Mouse (Mus musculus) thymus, adult 2 months (tissue): Measurements from ENCODE around the gene Opa3. TPM values are rescaled to one million over a fixed set of nuclear protein-coding genes. Genes with fewer than 3 reads are reported as not detected.

Experiments
- DNase-seq: peaks from one replicate; pipeline ENCODE4 v3.0.0; 2021
- H3K27ac ChIP-seq: fragments of 200-500 bp; 2 replicates; pipeline ENCODE4 v1.5.1; 2012; ENCODE audit warnings: low read length, control low read depth; ENCODE audit not compliant: control insufficient read depth, insufficient read depth
- H3K27me3 ChIP-seq: fragments of 200-500 bp; 2 replicates; pipeline ENCODE4 v1.6.1; 2012; ENCODE audit warnings: mild to moderate bottlenecking, low read length, moderate library complexity, mixed read lengths; ENCODE audit not compliant: control insufficient read depth, insufficient read depth
- H3K36me3 ChIP-seq: fragments of 200-500 bp; 2 replicates; pipeline ENCODE4 v1.6.1; 2012; ENCODE audit warnings: mild to moderate bottlenecking, low read length, moderate library complexity; ENCODE audit not compliant: control insufficient read depth, insufficient read depth
- H3K4me1 ChIP-seq: fragments of 200-500 bp; replicated peaks from 2 replicates; pipeline ENCODE4 v1.6.1; 2012; ENCODE audit warnings: low read length; ENCODE audit not compliant: control insufficient read depth, insufficient read depth
- H3K4me3 ChIP-seq: fragments of 200-500 bp; 2 replicates; pipeline ENCODE4 v1.5.1; 2012; ENCODE audit warnings: mild to moderate bottlenecking, low read length, control low read depth, moderate library complexity; ENCODE audit not compliant: control insufficient read depth, insufficient read depth
- CTCF ChIP-seq: fragments of 200-500 bp; IDR thresholded peaks from 2 replicates; pipeline ENCODE4 v1.5.1; 2012; ENCODE audit warnings: mild to moderate bottlenecking, control low read depth, low read length, moderate library complexity, borderline replicate concordance; ENCODE audit not compliant: control insufficient read depth, poor library complexity, insufficient read depth; ENCODE audit errors: extremely low read depth
- POLR2A ChIP-seq: fragments of 200-500 bp; IDR thresholded peaks from 2 replicates; pipeline ENCODE4 v1.6.1; 2012; ENCODE audit warnings: mild to moderate bottlenecking, low read length, control low read depth, moderate library complexity; ENCODE audit not compliant: control insufficient read depth, poor library complexity, insufficient read depth; ENCODE audit errors: extremely low read depth
- WGBS: fragments of 180-500 bp; shearing (Covaris S2); methylation state at CpG from one replicate; pipeline ENCODE4 v1.1.7; 2018; 5-methylcytosine and 5-hydroxymethylcytosine counted together
- polyA plus RNA-seq: library from polyadenylated mRNA; depleted of rRNA; stranded (reverse); fragments of >200 nt; gene quantifications from 2 replicates; pipeline ENCODE4 v1.2.3, GENCODE M21; 2012

Gene Opa3
- polyA plus RNA-seq, 1 experiment = 46.5 TPM

GRCm38 (mm10) chr7:19214940-19215339, 13.2 kb upstream of the Opa3 start:
- Histone ChIP-seq H3K4me3 (no peak overlapping the region), H3K27ac (no peak overlapping the region)
- TF ChIP-seq POLR2A (no peak), CTCF (no peak)

GRCm38 (mm10) chr7:19217492-19217891, 10.6 kb upstream of the Opa3 start:
- Histone ChIP-seq H3K36me3 (no peaks in the 10 kb centered on the region), H3K27ac (no peak overlapping the region)
- WGBS = 14% methylated on average over 5 of the region's 5 CpGs

More at GRCm38 (mm10) chr7:19214940-19215339, 13.2 kb upstream of the Opa3 start:
- peaks cover 11% of the 10 kb centered on the region; the same call in 1 of the 2 replicates for H3K4me1 ChIP-seq
- H3K27me3 ChIP-seq = peaks cover 2% of the 10 kb centered on the region; the same call in 1 of the 2 replicates
- DNase-seq = no peak
- no peaks in the 10 kb centered on the region for H3K36me3 ChIP-seq
- 9% methylated on average over 9 of the region's 9 CpGs for WGBS

GRCm38 (mm10) chr7:19217944-19218343, 10.2 kb upstream of the Opa3 start:
- H3K27me3 ChIP-seq = no peaks in the 10 kb centered on the region; the same call in 1 of the 2 replicates
- H3K4me3 ChIP-seq = no peak overlapping the region
- H3K36me3 ChIP-seq = no peaks in the 10 kb centered on the region
- 8% methylated on average over 2 of the region's 3 CpGs for WGBS
- no peak for TF ChIP-seq CTCF
- TF ChIP-seq POLR2A = no peak
- no peak overlapping the region for H3K27ac ChIP-seq
- DNase-seq = no peak
- peaks cover 7% of the 10 kb centered on the region; the same call in 1 of the 2 replicates for H3K4me1 ChIP-seq

More at GRCm38 (mm10) chr7:19217492-19217891, 10.6 kb upstream of the Opa3 start:
- Histone ChIP-seq H3K27me3 (peaks cover under 1% of the 10 kb centered on the region; the same call in 1 of the 2 replicates), H3K4me3 (no peak overlapping the region), H3K4me1 (peaks cover 9% of the 10 kb centered on the region; the same call in 1 of the 2 replicates)
- no peak for DNase-seq
- TF ChIP-seq CTCF (no peak), POLR2A (no peak)

- 90% methylated on average over 3 of the region's 3 CpGs for WGBS
- H3K27ac ChIP-seq = no peak overlapping the region
- DNase-seq = no peak
- no peak for TF ChIP-seq POLR2A
- TF ChIP-seq CTCF = no peak
- no peak overlapping the region for H3K4me3 ChIP-seq
- H3K27me3 ChIP-seq = no peaks in the 10 kb centered on the region; the same call in 1 of the 2 replicates
- H3K36me3 ChIP-seq = no peaks in the 10 kb centered on the region
- H3K4me1 ChIP-seq = 0 out of 2 replicates have a peak, but pooled peaks cover 2% of the 10 kb centered on the region
These were observed 8.1 kb upstream of the Opa3 start for GRCm38 (mm10) chr7:19220061-19220460.

GRCm38 (mm10) chr7:19222189-19222588, 5.9 kb upstream of the Opa3 start:
- no peak for DNase-seq
- 95% methylated on average over 16 of the region's 16 CpGs for WGBS
- Histone ChIP-seq H3K4me3 (no peak overlapping the region), H3K4me1 (peaks cover 8% of the 10 kb centered on the region), H3K27me3 (no peaks in the 10 kb centered on the region), H3K27ac (no peak overlapping the region), H3K36me3 (no peaks in the 10 kb centered on the region)
- TF ChIP-seq CTCF = no peak
- no peak for TF ChIP-seq POLR2A

- 99% methylated on average over 14 of the region's 14 CpGs for WGBS
- TF ChIP-seq CTCF (no peak), POLR2A (no peak)
- H3K4me3 ChIP-seq = no peak overlapping the region
- DNase-seq = no peak
- H3K27me3 ChIP-seq = no peaks in the 10 kb centered on the region
- no peaks in the 10 kb centered on the region for H3K36me3 ChIP-seq
- H3K4me1 ChIP-seq = peaks cover 8% of the 10 kb centered on the region
- H3K27ac ChIP-seq = no peak overlapping the region
These were observed 5.3 kb upstream of the Opa3 start for GRCm38 (mm10) chr7:19222875-19223274.

GRCm38 (mm10) chr7:19224933-19225332, 3.2 kb upstream of the Opa3 start:
- Histone ChIP-seq H3K36me3 (no peaks in the 10 kb centered on the region), H3K27ac (no peak overlapping the region), H3K4me1 (peaks cover 8% of the 10 kb centered on the region), H3K4me3 (no peak overlapping the region), H3K27me3 (no peaks in the 10 kb centered on the region)
- WGBS = 82% methylated on average over 4 of the region's 4 CpGs
- DNase-seq = no peak
- TF ChIP-seq POLR2A (no peak), CTCF (no peak)
